Comparison of ENCODE assay signal across 15 mouse cellular contexts in the genomic region with DNA sequence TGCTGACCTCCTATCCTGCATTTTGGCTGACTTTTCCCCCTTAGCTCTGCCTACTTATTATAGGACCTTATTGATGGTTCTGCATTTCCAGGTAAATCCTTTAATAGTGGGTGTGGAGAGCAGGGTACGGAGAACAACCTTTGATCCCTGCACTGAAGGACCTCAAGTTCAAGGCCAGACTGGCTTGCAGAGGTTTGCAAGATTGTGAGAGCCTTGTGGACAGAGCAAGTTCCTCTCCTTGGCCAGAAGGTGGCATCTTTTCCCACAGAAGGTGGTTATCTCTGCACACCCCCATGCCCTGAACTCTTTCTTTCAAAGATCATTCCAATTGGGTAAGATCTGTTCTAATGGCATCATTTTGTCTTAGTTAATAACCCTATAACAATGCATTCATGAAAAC.
DNase-seq lines count a peak whose midpoint lies in the region; TF ChIP-seq lines count a peak whose summit lies in the region.
"Had no signal": no experiment of that assay in that cellular context is flagged by ENCODE, and none has a peak within 500 bp of the region (broad histone marks: within the 10 kb centered on the region; RNA-seq: fewer than 3 reads in every experiment).

No protein-coding gene starts in this region.

- H3K9me3 ChIP-seq in MEL (replicated peaks; ENCODE audit: insufficient read depth, low read length) = no peaks in the 10 kb centered on the region
- H3K9me3 ChIP-seq: embryonic facial prominence, embryonic 13.5 days; neural tube, embryonic 12.5 days had no signal

- no peak for TF ChIP-seq EP300 in MEL (IDR thresholded peaks at IDR 0.05; ENCODE audit: low read depth in 1 of 2, low read length in 2 of 2)

- H3K27ac ChIP-seq in gastrocnemius, adult 2 months = no peak overlapping the region
- H3K27ac ChIP-seq in layer of hippocampus, adult 2 months = no peak overlapping the region
- H3K27ac ChIP-seq in MEL (ENCODE audit: control insufficient read depth, low read depth, low read length) = no peak overlapping the region
- H3K27ac ChIP-seq: embryonic facial prominence, embryonic 13.5 days; neural tube, embryonic 12.5 days had no signal

- TF ChIP-seq RAD21 in MEL (IDR thresholded peaks at IDR 0.05; ENCODE audit: low read depth, low read length) = no peak; the same call in none of the 2 replicates

- TF ChIP-seq POLR2A in MEL (IDR thresholded peaks at IDR 0.05; ENCODE audit: control insufficient read depth in 1 of 2, insufficient read depth in 1 of 2, low read depth in 1 of 2, low read length in 2 of 2, poor library complexity in 1 of 2) = no peak

- intact Hi-C loops in gastrocnemius, adult 2 months (cut with DNase I) = no loop called here

- no peaks in the 10 kb centered on the region for H3K4me1 ChIP-seq in MEL (ENCODE audit: control insufficient read depth in 1 of 2, insufficient read depth in 2 of 2, low read length in 2 of 2)
- H3K4me1 ChIP-seq: embryonic facial prominence, embryonic 13.5 days; neural tube, embryonic 12.5 days had no signal

- H3K79me2 ChIP-seq in MEL (ENCODE audit: control insufficient read depth, insufficient read depth, low read length, poor library complexity) = no peaks in the 10 kb centered on the region

- H3K4me3 ChIP-seq in gastrocnemius, adult 2 months = no peak overlapping the region
- no peak overlapping the region for H3K4me3 ChIP-seq in layer of hippocampus, adult 2 months
- H3K4me3 ChIP-seq in MEL (ENCODE audit: control insufficient read depth in 1 of 2, insufficient read depth in 1 of 2, low read depth in 2 of 2, low read length in 2 of 2) = no peak overlapping the region
- H3K4me3 ChIP-seq: embryonic facial prominence, embryonic 13.5 days; neural tube, embryonic 12.5 days had no signal

- DNase-seq in gastrocnemius, adult 2 months = no peak
- DNase-seq in gastrocnemius, postnatal 25 days = no peak
- no peak for DNase-seq in layer of hippocampus, adult 2 months (ENCODE audit: low spot score in 2 of 2)
- no peak for DNase-seq in layer of hippocampus, adult 9-10 months (ENCODE audit: low spot score)
- DNase-seq in 3T3-L1 (ENCODE audit: low read depth, low spot score) = peak; percentile 15
- DNase-seq in MEL (ENCODE audit: low read depth, low spot score) = no peak
- no peak for DNase-seq in urinary bladder, adult 2 months (ENCODE audit: low spot score)
- DNase-seq in right cerebral cortex, postnatal 14 days = no peak
- DNase-seq: B cell, adult 2 months; cerebellum, adult 9-10 months; forebrain, postnatal 0 days; heart, adult 11 months; right cerebral cortex, postnatal 25 days had no signal

- H3K36me3 ChIP-seq in MEL (ENCODE audit: control insufficient read depth in 1 of 2, insufficient read depth in 2 of 2, low read length in 2 of 2) = no peaks in the 10 kb centered on the region
- H3K36me3 ChIP-seq: embryonic facial prominence, embryonic 13.5 days; neural tube, embryonic 12.5 days had no signal

- peak; percentile 17; the same call in 1 of the 2 replicates for TF ChIP-seq CTCF in gastrocnemius, adult 2 months (IDR thresholded peaks at IDR 0.05)
- TF ChIP-seq CTCF in layer of hippocampus, adult 2 months (conservative IDR thresholded peaks at IDR 0.05) = peak; percentile 23
- peak in 2 of 3 experiments; percentile 6 to 13; a peak in 1 of 6 replicates for TF ChIP-seq CTCF in MEL (IDR thresholded peaks at IDR 0.05 in 2 of 3, conservative IDR thresholded peaks at IDR 0.05 in 1 of 3; ENCODE audit: control insufficient read depth in 1 of 3, insufficient read depth in 1 of 3, low read depth in 2 of 3, low read length in 3 of 3, poor library complexity in 1 of 3, severe bottlenecking in 1 of 3)

- no peaks in the 10 kb centered on the region for H3K27me3 ChIP-seq in MEL (ENCODE audit: control insufficient read depth in 1 of 2, insufficient read depth in 2 of 2, low read length in 2 of 2)
- H3K27me3 ChIP-seq: embryonic facial prominence, embryonic 13.5 days; neural tube, embryonic 12.5 days had no signal

- H3K9ac ChIP-seq in MEL (ENCODE audit: control insufficient read depth, low read depth, low read length, poor library complexity, severe bottlenecking) = no peak overlapping the region
- H3K9ac ChIP-seq: embryonic facial prominence, embryonic 13.5 days; forebrain, postnatal 0 days; neural tube, embryonic 12.5 days had no signal

TF ChIP-seq in MEL, 35 proteins besides CTCF, POLR2A, EP300 and RAD21:
- TF ChIP-seq BHLHE40 (IDR thresholded peaks at IDR 0.05; ENCODE audit: borderline replicate concordance, low read depth, low read length) (no peak), NRF1 (IDR thresholded peaks at IDR 0.05; ENCODE audit: insufficient read depth, low read depth, low read length, poor library complexity, severe bottlenecking) (no peak), E2F4 (IDR thresholded peaks at IDR 0.05; ENCODE audit: borderline replicate concordance, low read depth, low read length) (no peak), ZMIZ1 (IDR thresholded peaks at IDR 0.05; ENCODE audit: low read depth, low read length) (no peak), ZNF384 (IDR thresholded peaks at IDR 0.05; ENCODE audit: low read depth, low read length) (no peak), MAX (IDR thresholded peaks at IDR 0.05; ENCODE audit: low read length) (no peak), USF2 (IDR thresholded peaks at IDR 0.05; ENCODE audit: borderline replicate concordance in 1 of 2, insufficient read depth in 1 of 2, low read depth in 1 of 2, low read length in 2 of 2) (no peak), ZC3H11A (IDR thresholded peaks at IDR 0.05; ENCODE audit: low read depth, low read length) (no peak), POLR2AphosphoS5 (IDR thresholded peaks at IDR 0.05; ENCODE audit: borderline replicate concordance, low read depth, low read length) (no peak), TBP (IDR thresholded peaks at IDR 0.05; ENCODE audit: low read depth, low read length) (no peak), MXI1 (IDR thresholded peaks at IDR 0.05; ENCODE audit: low read depth, low read length) (no peak), RCOR1 (IDR thresholded peaks at IDR 0.05; ENCODE audit: low read depth, low read length) (no peak), NELFE (IDR thresholded peaks at IDR 0.05; ENCODE audit: low read depth, low read length) (no peak), MAFK (IDR thresholded peaks at IDR 0.05; ENCODE audit: borderline replicate concordance, low read depth, low read length) (no peak), UBTF (IDR thresholded peaks at IDR 0.05; ENCODE audit: borderline replicate concordance, insufficient read depth, low read depth, low read length) (no peak), SIN3A (IDR thresholded peaks at IDR 0.05; ENCODE audit: low read length) (no peak)
